Mouse (Mus musculus): ENCODE measurements at regions not wholly inside any gene's neighbourhood (a gene's known extent, or its start where the extent isn't known, plus 50 kb on each side); places are given as distances from the start of the nearest gene placed in this dataset.

- no peak for TF ChIP-seq POLR2A (IDR thresholded peaks at IDR 0.05; ENCODE audit: insufficient read depth, low read depth, low read length)
- TF ChIP-seq EP300 (IDR thresholded peaks at IDR 0.05; ENCODE audit: insufficient read depth, low read depth, low read length) = no peak
These were observed 231.0 kb upstream of the 4930412O13Rik start for GRCm38 (mm10) chr2:9650082-9650481.

All from heart, adult 2 months (tissue).